Mouse (Mus musculus): Measurements from ENCODE around the gene Ccdc17. TPM values are rescaled to one million over a fixed set of nuclear protein-coding genes. Genes with fewer than 3 reads are reported as not detected.
A peak's percentile ranks its signal among the peaks of the same experiment; 100 is the strongest.

The Ccdc17 gene
- total and polyA plus RNA-seq, 3 experiments: 9.8 to 13.2 (median 12.8) TPM

- peak; percentile 36 for DNase-seq
Observed at GRCm38 (mm10) chr4:116644326-116644725, 47.9 kb downstream of the Ccdc17 start.

GRCm38 (mm10) chr4:116645624-116646023 is 49.2 kb downstream of the Ccdc17 start:
- DNase-seq: peak; percentile 60

- DNase-seq: no peak
Observed at GRCm38 (mm10) chr4:116649411-116649810, 53.0 kb downstream of the Ccdc17 start.

Other genes with a start within 250 kb of the Ccdc17 start
- 10 to 100 TPM; 39.5 to 45.9 TPM for gene Mast2, start 132.5 kb upstream of the Ccdc17 start, total RNA-seq (2021)
- gene Mast2, start 132.5 kb upstream of the Ccdc17 start, polyA plus RNA-seq (2012; rRNA removed): 88.7 and 94.1 TPM in 2 replicates
- gene Ipp, start 89.1 kb upstream of the Ccdc17 start, total RNA-seq (2021): 10 to 100 TPM in 1 of 2 experiments, 1 to 10 TPM in 1; 9.7 to 17.0 TPM
- gene Ipp, start 89.1 kb upstream of the Ccdc17 start, polyA plus RNA-seq (2012; rRNA removed): 0.48 and 0.51 TPM in 2 replicates
- 10 to 100 TPM; 23.5 to 24.4 TPM for gene Tmem69, start 40.7 kb upstream of the Ccdc17 start, total RNA-seq (2021)
- 2.0 and 2.1 TPM in 2 replicates for gene Tmem69, start 40.7 kb upstream of the Ccdc17 start, polyA plus RNA-seq (2012; rRNA removed)
- 100 to 1,000 TPM in 1 of 2 experiments, 10 to 100 TPM in 1; 72.0 to 101 TPM for gene Gpbp1l1, start 39.0 kb upstream of the Ccdc17 start, total RNA-seq (2021)
- gene Gpbp1l1, start 39.0 kb upstream of the Ccdc17 start, polyA plus RNA-seq (2012; rRNA removed): 16.9 and 18.6 TPM in 2 replicates
- 10 to 100 TPM; 22.3 to 23.0 TPM for gene Nasp, start 31.3 kb downstream of the Ccdc17 start, total RNA-seq (2021)
- 1.3 and 1.9 TPM in 2 replicates for gene Nasp, start 31.3 kb downstream of the Ccdc17 start, polyA plus RNA-seq (2012; rRNA removed)
- gene Akr1a1, start 55.0 kb downstream of the Ccdc17 start, total RNA-seq (2021): 1,000 to 10,000 TPM in 1 of 2 experiments, 100 to 1,000 TPM in 1; 867 to 1,182 TPM
- gene Akr1a1, start 55.0 kb downstream of the Ccdc17 start, polyA plus RNA-seq (2012; rRNA removed): 733 and 783 TPM in 2 replicates
- 100 to 1,000 TPM; 703 to 816 TPM for gene Prdx1, start 88.9 kb downstream of the Ccdc17 start, total RNA-seq (2021)
- gene Prdx1, start 88.9 kb downstream of the Ccdc17 start, polyA plus RNA-seq (2012; rRNA removed): 20.2 and 21.8 TPM in 2 replicates
- 10 to 100 TPM; 36.1 to 43.5 TPM for gene Mmachc, start 111.8 kb downstream of the Ccdc17 start, total RNA-seq (2021)
- 12.2 and 16.5 TPM in 2 replicates for gene Mmachc, start 111.8 kb downstream of the Ccdc17 start, polyA plus RNA-seq (2012; rRNA removed)
- 10 to 100 TPM; 19.0 to 20.3 TPM for gene Ccdc163, start 111.9 kb downstream of the Ccdc17 start, total RNA-seq (2021)
- 20.8 and 21.7 TPM in 2 replicates for gene Ccdc163, start 111.9 kb downstream of the Ccdc17 start, polyA plus RNA-seq (2012; rRNA removed)
- gene Tesk2, start 124.3 kb downstream of the Ccdc17 start, total RNA-seq (2021): 1 to 10 TPM; 3.4 to 5.4 TPM
- gene Tesk2, start 124.3 kb downstream of the Ccdc17 start, polyA plus RNA-seq (2012; rRNA removed): 2.4 and 2.5 TPM in 2 replicates
- 10 to 100 TPM; 13.1 to 16.1 TPM for gene Toe1, start 211.0 kb downstream of the Ccdc17 start, total RNA-seq (2021)
- gene Toe1, start 211.0 kb downstream of the Ccdc17 start, polyA plus RNA-seq (2012; rRNA removed): 14.2 and 14.3 TPM in 2 replicates
- 1 to 10 TPM; 3.0 to 7.8 TPM for gene Mutyh, start 211.1 kb downstream of the Ccdc17 start, total RNA-seq (2021)
- gene Mutyh, start 211.1 kb downstream of the Ccdc17 start, polyA plus RNA-seq (2012; rRNA removed): 17.5 and 19.6 TPM in 2 replicates
- 1 to 10 TPM; 2.4 to 4.2 TPM for gene Hpdl, start 225.1 kb downstream of the Ccdc17 start, total RNA-seq (2021)
- gene Hpdl, start 225.1 kb downstream of the Ccdc17 start, polyA plus RNA-seq (2012; rRNA removed): 7.7 and 8.9 TPM in 2 replicates